Mouse (Mus musculus) midbrain, postnatal 0 days (tissue): ENCODE data around the gene Tex14. TPM values are rescaled to one million over a fixed set of nuclear protein-coding genes. Genes with fewer than 3 reads are reported as not detected.
"Not testable (repeated sequence)": the region's sequence is repeated elsewhere in the genome, so short reads cannot be mapped to it uniquely, and the experiment has no call there.

Experiments used
- ATAC-seq: fragments of 200-750 bp; cut with Nextera tagmentation; 2 replicates; pipeline ENCODE4 v1.8.0; 2017; ENCODE audit warnings: moderate number of reproducible peaks, mild to moderate bottlenecking, moderate TSS enrichment, moderate library complexity; ENCODE audit not compliant: low FRiP score
- DNase-seq: peaks from one replicate; pipeline ENCODE4 v3.0.0-alpha.2; 2015; ENCODE audit warnings: low spot score
- H3K27ac ChIP-seq: fragments of 300-500 bp; sonication (generic); 2 replicates; pipeline ENCODE4 v1.5.1; 2014; ENCODE audit warnings: low read depth, mild to moderate bottlenecking, low read length, mixed read lengths
- H3K27me3 ChIP-seq: fragments of 300-500 bp; sonication (generic); 2 replicates; pipeline ENCODE4 v1.6.1; 2014; ENCODE audit warnings: low read length, control low read depth, mixed read lengths; ENCODE audit not compliant: insufficient read depth
- H3K36me3 ChIP-seq: fragments of 300-500 bp; sonication (generic); 2 replicates; pipeline ENCODE4 v1.6.1; 2014; ENCODE audit warnings: low read length, control low read depth, mixed read lengths; ENCODE audit not compliant: insufficient read depth
- H3K4me1 ChIP-seq: fragments of 300-500 bp; sonication (generic); 2 replicates; pipeline ENCODE4 v1.6.1; 2014; ENCODE audit warnings: mild to moderate bottlenecking, control low read depth, antibody characterized with exemption, low read length, mixed read lengths; ENCODE audit not compliant: insufficient read depth
- H3K4me2 ChIP-seq: fragments of 300-500 bp; sonication (generic); 2 replicates; pipeline ENCODE4 v1.6.1; 2014; ENCODE audit warnings: low read depth, mild to moderate bottlenecking, low read length, mixed read lengths; ENCODE audit not compliant: poor library complexity, severe bottlenecking
- H3K4me3 ChIP-seq: fragments of 300-500 bp; sonication (generic); 2 replicates; pipeline ENCODE4 v1.5.1; 2014; ENCODE audit warnings: low read depth, mild to moderate bottlenecking, low read length, moderate library complexity
- H3K9ac ChIP-seq: fragments of 300-500 bp; sonication (generic); replicated peaks from 2 replicates; pipeline ENCODE4 v1.6.1; 2014; ENCODE audit warnings: mild to moderate bottlenecking, low read length, moderate library complexity, mixed read lengths; ENCODE audit not compliant: poor library complexity, severe bottlenecking
- H3K9me3 ChIP-seq: fragments of 300-500 bp; sonication (generic); 2 replicates; pipeline ENCODE4 v1.6.1; 2016; ENCODE audit warnings: low read length, control low read depth
- CTCF ChIP-seq: IDR thresholded peaks from 2 replicates; pipeline ENCODE4 v1.5.1; 2016; ENCODE audit warnings: antibody characterized with exemption, mild to moderate bottlenecking
- WGBS: fragments of 180-500 bp; shearing (Covaris S2); extraction: QIAGEN DNeasy Blood & Tissue Kit; methylation state at CpG from one replicate; pipeline ENCODE4 v1.1.7; 2014; 5-methylcytosine and 5-hydroxymethylcytosine counted together
- polyA plus RNA-seq: library from polyadenylated mRNA; unstranded; fragments of >200 nt; fragmentation: Nextera tagmentation; extraction: Ambion mirVana; gene quantifications from 2 replicates; pipeline ENCODE4 v1.2.1, GENCODE M21; 2015
- total RNA-seq: library from RNA; depleted of rRNA; stranded (reverse); fragments of >200 nt; gene quantifications from 2 replicates; pipeline ENCODE4 v1.2.3, GENCODE M21; 2014

Tex14 gene
- total and polyA plus RNA-seq, 2 experiments from 2014 or later, result 0.35 to 0.66 TPM

- H3K27me3 ChIP-seq, result no peaks in the 10 kb centered on the region
- ATAC-seq (no peak), DNase-seq (no peak)
- WGBS, result 14% methylated on average over 3 of the region's 3 CpGs
- H3K27ac ChIP-seq, result no peak overlapping the region
- TF ChIP-seq CTCF, result no peak
- H3K4me3 ChIP-seq, result no peak overlapping the region
- no peak overlapping the region for H3K9ac ChIP-seq
- no peaks in the 10 kb centered on the region for H3K9me3 ChIP-seq
- H3K4me2 ChIP-seq, result no peak overlapping the region
- H3K36me3 ChIP-seq, result no peaks in the 10 kb centered on the region
- no peaks in the 10 kb centered on the region for H3K4me1 ChIP-seq
These were observed 44.3 kb downstream of the Tex14 start for GRCm38 (mm10) chr11:87449200-87449547.

GRCm38 (mm10) chr11:87449847-87450246 is 45.0 kb downstream of the Tex14 start:
- not testable (repeated sequence) for ATAC-seq, H3K9ac ChIP-seq, DNase-seq

GRCm38 (mm10) chr11:87452779-87453178 is 47.9 kb downstream of the Tex14 start:
- not testable (repeated sequence) for H3K27ac ChIP-seq, ATAC-seq, H3K27me3 ChIP-seq, H3K9me3 ChIP-seq, DNase-seq, H3K4me2 ChIP-seq, H3K4me1 ChIP-seq, H3K9ac ChIP-seq, H3K36me3 ChIP-seq, H3K4me3 ChIP-seq
- WGBS, result 78% methylated on average over 6 of the region's 8 CpGs

More at GRCm38 (mm10) chr11:87449847-87450246, 45.0 kb downstream of the Tex14 start:
- 59% methylated on average over 5 of the region's 5 CpGs for WGBS
- H3K4me2 ChIP-seq, H3K9me3 ChIP-seq, H3K4me1 ChIP-seq, H3K27me3 ChIP-seq, H3K27ac ChIP-seq, H3K4me3 ChIP-seq, H3K36me3 ChIP-seq: not testable (repeated sequence)

GRCm38 (mm10) chr11:87453216-87454034 is 48.6 kb downstream of the Tex14 start:
- H3K4me3 ChIP-seq, result no peak overlapping the region
- no peaks in the 10 kb centered on the region for H3K9me3 ChIP-seq
- H3K4me1 ChIP-seq, result no peaks in the 10 kb centered on the region
- no peaks in the 10 kb centered on the region for H3K36me3 ChIP-seq
- ATAC-seq, result no peak
- TF ChIP-seq CTCF, result no peak
- no peak overlapping the region for H3K4me2 ChIP-seq
- H3K27me3 ChIP-seq, result no peaks in the 10 kb centered on the region
- DNase-seq, result no peak
- no peak overlapping the region for H3K9ac ChIP-seq
- no peak overlapping the region for H3K27ac ChIP-seq
- 23% methylated on average over 13 of the region's 13 CpGs for WGBS

GRCm38 (mm10) chr11:87454035-87454690 is 49.3 kb downstream of the Tex14 start:
- no peak for ATAC-seq
- WGBS, result 88% methylated on average over 2 of the region's 2 CpGs
- no peak for DNase-seq
- H3K27me3 ChIP-seq, result no peaks in the 10 kb centered on the region
- H3K4me3 ChIP-seq, result no peak overlapping the region
- H3K27ac ChIP-seq, result no peak overlapping the region
- TF ChIP-seq CTCF, result no peak
- H3K36me3 ChIP-seq, result no peaks in the 10 kb centered on the region
- H3K9me3 ChIP-seq, result no peaks in the 10 kb centered on the region
- no peak overlapping the region for H3K9ac ChIP-seq
- no peaks in the 10 kb centered on the region for H3K4me1 ChIP-seq
- H3K4me2 ChIP-seq, result no peak overlapping the region

GRCm38 (mm10) chr11:87455573-87455972 is 50.7 kb downstream of the Tex14 start:
- Histone ChIP-seq H3K4me2 (no peak overlapping the region), H3K9ac (no peak overlapping the region), H3K36me3 (no peaks in the 10 kb centered on the region), H3K27me3 (no peaks in the 10 kb centered on the region), H3K4me3 (no peak overlapping the region), H3K4me1 (no peaks in the 10 kb centered on the region), H3K9me3 (no peaks in the 10 kb centered on the region), H3K27ac (no peak overlapping the region)
- ATAC-seq (no peak), DNase-seq (no peak)
- 93% methylated on average over 5 of the region's 5 CpGs for WGBS
- no peak for TF ChIP-seq CTCF
